Mouse (Mus musculus) limb, embryonic 11.5 days (tissue): Measurements from ENCODE around the gene Serp2. TPM values are rescaled to one million over a fixed set of nuclear protein-coding genes. Genes with fewer than 3 reads are reported as not detected.
A peak's percentile ranks its signal among the peaks of the same experiment; 100 is the strongest.
"Not testable (repeated sequence)": the region's sequence is repeated elsewhere in the genome, so short reads cannot be mapped to it uniquely, and the experiment has no call there.

Experiments used
- ATAC-seq: fragments of 200-750 bp; cut with Nextera tagmentation; 2 replicates; pipeline ENCODE4 v1.8.0; 2017; ENCODE audit warnings: low read depth; ENCODE audit not compliant: insufficient number of reproducible peaks, low FRiP score, low TSS enrichment
- DNase-seq: peaks from one replicate; pipeline ENCODE4 v3.0.0-alpha.2; 2015; ENCODE audit warnings: low spot score
- H3K27ac ChIP-seq: fragments of 300-500 bp; sonication (generic); replicated peaks from 2 replicates; pipeline ENCODE4 v1.5.1; 2014; ENCODE audit warnings: low read depth, mild to moderate bottlenecking, low read length
- H3K27me3 ChIP-seq: fragments of 300-500 bp; sonication (generic); 2 replicates; pipeline ENCODE4 v1.6.1; 2014; ENCODE audit warnings: mild to moderate bottlenecking, low read length, mixed read lengths; ENCODE audit not compliant: control insufficient read depth, insufficient read depth
- H3K36me3 ChIP-seq: fragments of 300-500 bp; sonication (generic); 2 replicates; pipeline ENCODE4 v1.6.1; 2014; ENCODE audit warnings: mild to moderate bottlenecking, low read length, moderate library complexity, mixed read lengths; ENCODE audit not compliant: control insufficient read depth, insufficient read depth
- H3K4me1 ChIP-seq: fragments of 300-500 bp; sonication (generic); 2 replicates; pipeline ENCODE4 v1.6.1; 2014; ENCODE audit warnings: low read length, mixed read lengths; ENCODE audit not compliant: control insufficient read depth, insufficient read depth
- H3K4me2 ChIP-seq: fragments of 300-500 bp; sonication (generic); 2 replicates; pipeline ENCODE4 v1.6.1; 2014; ENCODE audit warnings: low read depth, mild to moderate bottlenecking, moderate library complexity; ENCODE audit not compliant: severe bottlenecking
- H3K4me3 ChIP-seq: fragments of 300-500 bp; sonication (generic); 2 replicates; pipeline ENCODE4 v1.5.1; 2014; ENCODE audit warnings: low read depth, low read length
- H3K9ac ChIP-seq: fragments of 300-500 bp; sonication (generic); 2 replicates; pipeline ENCODE4 v1.6.1; 2014; ENCODE audit warnings: mild to moderate bottlenecking, low read length
- H3K9me3 ChIP-seq: fragments of 300-500 bp; sonication (generic); 2 replicates; pipeline ENCODE4 v1.6.1; 2016; ENCODE audit warnings: low read length; ENCODE audit not compliant: control insufficient read depth
- WGBS: fragments of 180-500 bp; shearing (Covaris S2); extraction: QIAGEN DNeasy Blood & Tissue Kit; methylation state at CpG from one replicate; pipeline ENCODE4 v1.1.7; 2014; 5-methylcytosine and 5-hydroxymethylcytosine counted together
- polyA plus RNA-seq: library from polyadenylated mRNA; unstranded; fragments of >200 nt; fragmentation: Nextera tagmentation; extraction: Ambion mirVana; gene quantifications from 2 replicates; pipeline ENCODE4 v1.2.1, GENCODE M21; 2014

The Serp2 gene
- polyA plus RNA-seq, 1 experiment from 2014 or later, result 19.4 TPM

DNA sequence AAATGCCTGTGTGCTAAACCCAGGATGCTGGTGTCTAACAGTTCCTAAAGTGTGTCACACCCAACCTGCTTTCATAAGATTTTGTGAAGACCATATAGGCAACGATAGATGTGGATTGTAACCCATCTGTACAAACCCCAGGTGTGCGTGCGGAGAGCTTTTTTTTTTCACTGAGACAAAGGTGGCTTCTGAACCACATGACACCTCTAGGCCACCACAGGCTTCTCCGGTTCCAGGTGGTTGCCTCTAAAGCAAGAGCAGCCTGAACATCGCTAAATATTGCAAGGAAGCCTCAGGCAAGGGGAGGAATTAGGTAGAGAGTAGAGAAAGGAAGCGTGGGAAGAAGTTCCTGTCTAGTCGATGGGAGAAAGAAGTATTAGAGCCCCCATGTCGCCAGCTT, 10.0 kb upstream of the Serp2 start:
- DNase-seq (no peak), ATAC-seq (no peak)
- H3K27ac ChIP-seq, result no peak overlapping the region
- no peak overlapping the region for H3K9ac ChIP-seq
- no peaks in the 10 kb centered on the region for H3K9me3 ChIP-seq
- no peak overlapping the region for H3K4me3 ChIP-seq
- H3K27me3 ChIP-seq, result no peaks in the 10 kb centered on the region
- 86% methylated on average over 8 of the region's 8 CpGs for WGBS
- H3K36me3 ChIP-seq, result no peaks in the 10 kb centered on the region
- H3K4me1 ChIP-seq, result peaks cover 7% of the 10 kb centered on the region; the same call in 1 of the 2 replicates
- H3K4me2 ChIP-seq, result no peak overlapping the region

- Histone ChIP-seq H3K36me3 (no peaks in the 10 kb centered on the region), H3K27me3 (no peaks in the 10 kb centered on the region), H3K4me3 (no peak overlapping the region), H3K4me1 (peaks cover 7% of the 10 kb centered on the region; the same call in 1 of the 2 replicates), H3K4me2 (no peak overlapping the region), H3K27ac (no peak overlapping the region), H3K9ac (no peak overlapping the region), H3K9me3 (no peaks in the 10 kb centered on the region)
- no peak for ATAC-seq
- 78% methylated on average over 4 of the region's 4 CpGs for WGBS
- DNase-seq, result no peak
Observed at GRCm38 (mm10) chr14:76566193-76566592, 9.5 kb upstream of the Serp2 start.

- no peak for DNase-seq
- no peak overlapping the region for H3K9ac ChIP-seq
- H3K27ac ChIP-seq, result no peak overlapping the region
- H3K9me3 ChIP-seq, result no peaks in the 10 kb centered on the region
- 0 out of 2 replicates have a peak, but pooled peaks cover 5% of the 10 kb centered on the region for H3K4me1 ChIP-seq
- no peak overlapping the region for H3K4me3 ChIP-seq
- no peaks in the 10 kb centered on the region for H3K27me3 ChIP-seq
- H3K36me3 ChIP-seq, result no peaks in the 10 kb centered on the region
- H3K4me2 ChIP-seq, result no peak overlapping the region
- ATAC-seq, result no peak
- 84% methylated on average over 2 of the region's 2 CpGs for WGBS
Observed at GRCm38 (mm10) chr14:76559208-76559607, 2.5 kb upstream of the Serp2 start.

- H3K27ac ChIP-seq, ATAC-seq: not testable (repeated sequence)
- WGBS, result 49% methylated on average over 8 of the region's 8 CpGs
Observed at GRCm38 (mm10) chr14:76558171-76558570, 1.5 kb upstream of the Serp2 start.

DNA sequence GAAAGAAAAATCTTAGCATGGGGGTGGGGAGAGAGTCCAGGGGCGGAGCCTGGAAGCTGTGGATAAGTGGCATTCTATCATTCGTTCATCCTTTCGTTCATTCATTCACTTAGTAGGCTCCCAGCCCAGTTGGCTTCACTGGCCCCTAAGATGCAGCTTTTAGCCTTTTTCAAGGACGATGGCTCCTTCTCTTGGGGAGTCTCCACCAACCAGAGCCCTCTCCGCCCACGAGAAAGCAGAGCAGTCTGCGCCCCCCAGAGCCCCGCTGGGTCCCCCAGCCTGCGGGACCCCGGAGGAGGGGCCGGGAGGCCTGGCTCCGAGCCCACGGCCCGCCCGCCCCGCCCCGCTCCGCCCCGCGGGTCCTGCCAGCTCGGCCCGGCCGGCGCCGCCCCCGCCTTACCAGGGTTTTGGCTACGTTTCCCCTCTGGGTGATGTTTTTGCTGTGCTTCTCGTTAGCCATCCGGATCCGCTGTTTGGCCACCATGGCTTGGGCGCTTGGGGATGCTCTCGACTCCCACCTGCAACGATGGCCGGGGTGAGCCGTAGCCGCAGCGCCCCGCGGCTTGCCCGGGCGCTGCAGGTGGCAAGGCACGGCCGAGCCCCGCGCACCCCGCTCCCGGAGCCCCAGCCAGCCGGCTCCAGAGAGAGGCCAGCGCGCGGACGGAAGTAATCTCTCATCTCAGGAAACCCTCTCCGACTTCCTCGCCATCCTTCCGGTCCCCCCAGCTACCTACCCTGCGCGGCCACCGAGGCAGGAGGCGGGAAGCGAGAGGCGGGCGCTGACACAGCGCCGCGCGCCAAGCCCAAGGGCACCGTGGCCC, 448 bp downstream of the Serp2 start:
- peak overlapping the region; percentile 79 for H3K9ac ChIP-seq
- H3K27me3 ChIP-seq, result no peaks in the 10 kb centered on the region
- 0 out of 2 replicates have a peak, but pooled peaks cover 5% of the 10 kb centered on the region for H3K4me1 ChIP-seq
- no peaks in the 10 kb centered on the region for H3K9me3 ChIP-seq
- peak overlapping the region; percentile 64 for H3K4me3 ChIP-seq
- H3K36me3 ChIP-seq, result no peaks in the 10 kb centered on the region
- 1% methylated on average over 63 of the region's 67 CpGs for WGBS
- H3K27ac ChIP-seq, result peak overlapping the region; percentile 78
- H3K4me2 ChIP-seq, result peak overlapping the region; percentile 94
- ATAC-seq (peak; percentile 59), DNase-seq (peak; percentile 79)

More at GRCm38 (mm10) chr14:76558171-76558570, 1.5 kb upstream of the Serp2 start:
- not testable (repeated sequence) for H3K27me3 ChIP-seq, H3K4me2 ChIP-seq, H3K9me3 ChIP-seq, H3K4me1 ChIP-seq, H3K36me3 ChIP-seq, H3K4me3 ChIP-seq, DNase-seq, H3K9ac ChIP-seq

DNA sequence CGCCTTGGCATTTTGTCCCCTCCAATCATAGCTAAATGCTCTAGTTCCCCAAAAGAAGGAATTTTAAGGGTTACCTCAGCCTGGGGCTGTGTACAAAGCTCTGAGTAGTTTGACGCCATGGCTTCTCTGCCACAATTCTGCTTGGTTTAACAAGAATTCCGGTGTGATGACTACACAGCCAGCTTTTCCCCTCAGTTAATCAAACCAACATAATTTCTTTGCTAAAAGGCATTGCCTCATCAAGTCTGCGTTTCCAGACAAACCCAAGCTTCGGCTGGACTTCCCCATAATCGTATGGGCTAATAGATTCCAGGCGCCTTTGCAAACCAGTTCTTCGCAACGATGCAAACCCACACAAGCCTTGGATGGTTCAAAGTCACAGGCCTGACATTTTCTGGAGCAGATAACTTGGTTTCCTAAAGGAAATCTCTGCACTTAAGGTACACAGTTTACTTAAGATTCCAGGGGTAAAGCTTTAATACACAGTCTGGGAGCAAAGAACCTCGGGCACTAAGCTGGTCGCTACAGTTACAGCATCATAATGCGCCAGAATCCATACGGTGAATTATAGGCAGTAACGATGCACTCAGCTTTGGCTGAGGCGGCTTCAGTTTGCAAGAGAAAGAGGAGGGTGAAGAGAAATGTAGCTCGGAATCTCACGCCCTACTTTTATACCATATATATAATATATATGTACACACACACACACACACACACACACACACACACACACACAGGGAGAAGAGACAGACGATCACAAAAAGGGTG, 1.2 kb downstream of the Serp2 start:
- no peaks in the 10 kb centered on the region for H3K9me3 ChIP-seq
- WGBS, result 33% methylated on average over 18 of the region's 18 CpGs
- H3K4me1 ChIP-seq, result 0 out of 2 replicates have a peak, but pooled peaks cover 5% of the 10 kb centered on the region
- H3K4me3 ChIP-seq, result peak overlapping the region; percentile 64
- peak overlapping the region; percentile 94 for H3K4me2 ChIP-seq
- H3K27ac ChIP-seq, result peak overlapping the region; percentile 78
- ATAC-seq (peak; percentile 15; the same call in 1 of the 2 replicates), DNase-seq (peak; percentile 58)
- no peaks in the 10 kb centered on the region for H3K36me3 ChIP-seq
- H3K27me3 ChIP-seq, result no peaks in the 10 kb centered on the region
- no peak overlapping the region for H3K9ac ChIP-seq

DNA sequence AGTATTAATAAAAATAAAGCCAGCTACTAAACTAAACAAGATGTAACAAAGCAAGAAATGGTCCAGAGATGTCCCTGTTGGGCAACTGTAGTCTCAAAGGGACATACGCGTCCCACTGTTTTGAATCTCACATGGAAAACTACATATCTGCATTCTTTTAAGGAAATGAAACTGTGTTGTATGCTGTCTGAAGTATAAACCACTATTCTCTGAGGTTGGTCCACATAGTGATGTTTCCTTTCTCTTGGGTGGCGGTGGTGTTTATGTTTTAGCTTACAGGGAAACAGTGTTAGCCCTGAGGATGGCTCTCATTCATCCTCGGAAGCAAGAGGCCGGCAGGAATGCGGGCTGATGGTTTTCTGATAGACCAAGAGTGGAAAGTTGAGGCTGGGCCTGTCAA, 12.6 kb downstream of the Serp2 start:
- Histone ChIP-seq H3K4me2 (no peak overlapping the region), H3K36me3 (no peaks in the 10 kb centered on the region), H3K9me3 (no peaks in the 10 kb centered on the region), H3K4me1 (no peaks in the 10 kb centered on the region), H3K27me3 (no peaks in the 10 kb centered on the region), H3K9ac (no peak overlapping the region), H3K4me3 (no peak overlapping the region), H3K27ac (no peak overlapping the region)
- DNase-seq (no peak), ATAC-seq (no peak)
- WGBS, result 85% methylated on average over 6 of the region's 6 CpGs

- Histone ChIP-seq H3K4me3 (no peak overlapping the region), H3K9ac (no peak overlapping the region), H3K4me2 (no peak overlapping the region), H3K27ac (no peak overlapping the region), H3K27me3 (no peaks in the 10 kb centered on the region), H3K9me3 (no peaks in the 10 kb centered on the region), H3K4me1 (peaks cover 10% of the 10 kb centered on the region; the same call in 1 of the 2 replicates), H3K36me3 (no peaks in the 10 kb centered on the region)
- 68% methylated on average over 2 of the region's 2 CpGs for WGBS
- DNase-seq (no peak), ATAC-seq (no peak)
Observed at GRCm38 (mm10) chr14:76541341-76541740, 15.3 kb downstream of the Serp2 start.
